Mouse (Mus musculus): Measurements from ENCODE around the gene Btrc.

Btrc gene

GRCm38 (mm10) chr19:45530200-45530995 lies 166.9 kb downstream of the Btrc start:
- in situ Hi-C loops (cut with MboI, MseI) = no loop called here

GRCm38 (mm10) chr19:45531554-45531953 lies 168.0 kb downstream of the Btrc start:
- in situ Hi-C loops (cut with MboI, MseI) = no loop called here

GRCm38 (mm10) chr19:45533617-45534016 lies 170.1 kb downstream of the Btrc start:
- in situ Hi-C loops (cut with MboI, MseI) = no loop called here

GRCm38 (mm10) chr19:45535214-45535735 lies 171.7 kb downstream of the Btrc start:
- in situ Hi-C loops (cut with MboI, MseI) = no loop called here

GRCm38 (mm10) chr19:45535929-45536328 lies 172.4 kb downstream of the Btrc start:
- in situ Hi-C loops (cut with MboI, MseI) = no loop called here

- in situ Hi-C loops (cut with MboI, MseI) = no loop called here
Observed at GRCm38 (mm10) chr19:45537505-45537904, 174.0 kb downstream of the Btrc start.

GRCm38 (mm10) chr19:45540657-45541408 lies 177.3 kb downstream of the Btrc start:
- in situ Hi-C loops (cut with MboI, MseI) = no loop called here

GRCm38 (mm10) chr19:45541409-45542041 lies 178.0 kb downstream of the Btrc start:
- in situ Hi-C loops (cut with MboI, MseI) = no loop called here

- in situ Hi-C loops (cut with MboI, MseI) = no loop called here
Observed at GRCm38 (mm10) chr19:45542061-45542460, 178.5 kb downstream of the Btrc start.

- in situ Hi-C loops (cut with MboI, MseI) = no loop called here
Observed at GRCm38 (mm10) chr19:45544152-45544924, 180.8 kb downstream of the Btrc start.

- in situ Hi-C loops (cut with MboI, MseI) = loop anchor here (5.0 kb wide), 1 partner anchor 323 kb away; no protein-coding TSS in a partner anchor
Observed at GRCm38 (mm10) chr19:45544925-45545321, 181.4 kb downstream of the Btrc start.

GRCm38 (mm10) chr19:45548196-45548595 lies 184.7 kb downstream of the Btrc start:
- in situ Hi-C loops (cut with MboI, MseI) = loop anchor here (5.0 kb wide), 1 partner anchor 326 kb away; no protein-coding TSS in a partner anchor

- in situ Hi-C loops (cut with MboI, MseI) = loop anchor here (5.0 kb wide), 1 partner anchor 327 kb away; no protein-coding TSS in a partner anchor
Observed at GRCm38 (mm10) chr19:45549128-45549915, 185.8 kb downstream of the Btrc start.

GRCm38 (mm10) chr19:45549948-45550347 lies 186.4 kb downstream of the Btrc start:
- in situ Hi-C loops (cut with MboI, MseI) = loop anchor here (5.0 to 10.0 kb wide), 3 partner anchors 98 to 1395 kb away; no protein-coding TSS in a partner anchor

- in situ Hi-C loops (cut with MboI, MseI) = loop anchor here (5.0 to 10.0 kb wide), 2 partner anchors 100 to 1397 kb away; no protein-coding TSS in a partner anchor
Observed at GRCm38 (mm10) chr19:45552187-45552586, 188.7 kb downstream of the Btrc start.

GRCm38 (mm10) chr19:45554136-45554535 lies 190.6 kb downstream of the Btrc start:
- in situ Hi-C loops (cut with MboI, MseI) = loop anchor here (5.0 to 10.0 kb wide), 2 partner anchors 102 to 1399 kb away; no protein-coding TSS in a partner anchor

GRCm38 (mm10) chr19:45560153-45560890 lies 196.8 kb downstream of the Btrc start, which contains the start of the genes Poll and Gm17018:
Gene Poll (minus strand): TSS chr19:45560531.
Gene Gm17018 (plus strand): TSS chr19:45560615.
- in situ Hi-C loops (cut with MboI, MseI) = no loop called here

GRCm38 (mm10) chr19:45565925-45566715 lies 202.6 kb downstream of the Btrc start:
- in situ Hi-C loops (cut with MboI, MseI) = no loop called here

Measured in regulatory T cell (primary cell).